Mouse (Mus musculus) kidney, adult 2 months (tissue): ENCODE data around the gene Zfp652.

Experiments
- CTCF ChIP-seq: fragments of 200-500 bp; conservative IDR thresholded peaks from 2 replicates; pipeline ENCODE4 v1.5.1; 2011; ENCODE audit warnings: low read depth, mild to moderate bottlenecking, control low read depth, low read length, moderate library complexity, mixed read lengths; ENCODE audit not compliant: insufficient read depth, insufficient read length
- POLR2A ChIP-seq: fragments of 200-500 bp; IDR thresholded peaks from one replicate; pipeline ENCODE4 v1.6.1; 2011; ENCODE audit warnings: low read depth, low read length, control low read depth

DNA sequence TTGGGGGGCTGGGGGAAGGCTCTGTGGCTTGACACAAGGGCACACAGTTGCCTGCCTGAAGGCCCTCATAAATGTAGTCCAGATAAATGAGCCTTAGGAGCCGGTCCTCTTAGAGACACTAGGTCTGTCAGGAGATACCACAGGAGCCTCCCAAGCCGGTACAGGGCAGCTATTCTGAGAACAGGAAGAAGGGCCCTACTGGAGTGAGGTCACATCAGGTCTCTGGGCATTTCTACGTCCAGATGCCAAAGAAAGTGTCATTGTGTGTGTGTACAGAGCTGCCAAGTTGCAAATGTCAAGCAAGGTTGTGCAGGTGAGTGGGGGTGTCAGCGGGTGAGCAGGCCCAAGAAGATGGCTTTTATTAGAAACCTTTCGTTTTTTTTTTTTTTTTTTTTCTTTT is 83.1 kb downstream of the Zfp652 start:
- TF ChIP-seq CTCF (no peak), POLR2A (no peak)
